Mouse (Mus musculus) layer of hippocampus, adult 8-10 months (tissue): ENCODE results near the gene Cfap20. TPM values are rescaled to one million over a fixed set of nuclear protein-coding genes. Genes with fewer than 3 reads are reported as not detected.

Experiments
- DNase-seq, 2 experiments: peaks; one replicate each; pipeline ENCODE4 v3.0.0; 2022; ENCODE audit warnings: low spot score in 2 of 2
- total RNA-seq, 4 experiments: library from RNA; stranded (reverse); gene quantifications; 2 replicates each; pipeline ENCODE4 v1.2.4; 2022

Gene Cfap20
- total RNA-seq = 10 to 100 TPM; 48.2 to 65.2 (median 54.6) TPM

DNA sequence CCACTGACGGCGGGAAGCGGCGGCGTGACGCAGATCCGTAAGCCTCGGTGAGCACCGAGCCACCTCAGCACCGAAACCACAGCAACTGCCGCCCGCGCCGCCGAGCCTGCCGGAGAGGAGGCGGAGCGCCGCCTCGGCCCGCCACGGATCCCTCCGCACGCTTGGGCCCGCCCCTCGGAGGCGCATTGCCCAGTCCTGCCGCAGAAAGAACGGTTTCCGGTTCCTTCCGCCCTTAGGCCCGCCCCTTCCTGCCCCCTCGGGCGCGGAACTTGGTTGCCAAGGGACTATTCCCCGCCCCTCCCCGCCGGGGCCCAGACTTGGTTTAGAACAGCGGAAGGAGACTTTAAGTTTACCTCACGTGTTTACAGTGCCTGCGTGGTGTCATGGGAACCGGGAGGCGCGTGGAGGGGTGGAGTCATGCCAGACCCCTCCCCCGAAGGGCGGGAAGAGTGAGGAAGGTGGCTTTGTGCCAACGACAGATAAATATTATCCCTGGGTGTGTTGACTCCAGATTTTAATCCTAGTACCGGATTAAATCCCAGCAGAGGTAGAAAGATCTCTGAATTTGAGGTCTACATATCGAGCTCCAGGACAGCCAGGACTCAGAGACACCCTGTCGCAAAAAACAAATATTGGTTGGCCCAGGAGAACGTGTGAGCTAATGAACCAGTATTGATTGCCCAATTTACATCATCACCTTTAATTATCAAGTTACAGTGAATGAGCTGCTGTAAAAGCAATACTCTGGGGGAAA is at the start of gene Cfap20:
Gene Cfap20, minus strand, starts transcription at position 184 of the 754 bp plus-strand sequence.
- DNase-seq = peak; percentile 98 to 99

DNA sequence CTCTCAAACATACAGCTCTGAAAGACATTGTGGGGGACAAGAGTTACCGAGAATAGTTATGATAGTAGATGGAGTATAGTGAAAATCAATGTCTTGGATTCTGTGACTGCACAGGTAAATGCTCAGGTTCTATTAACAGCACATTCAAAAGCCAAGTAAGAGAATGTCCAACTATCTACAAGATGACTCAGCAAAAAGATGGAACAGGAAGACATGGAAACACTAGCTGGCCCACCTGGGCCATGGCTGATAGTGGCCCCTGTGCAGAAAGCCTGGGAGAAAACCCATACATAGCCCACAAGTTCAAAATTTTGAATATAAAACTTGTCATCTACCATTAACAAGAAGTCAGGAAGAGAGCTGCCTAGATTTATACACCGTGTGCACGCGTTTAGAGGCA is 35.3 kb upstream of the Cfap20 start:
- DNase-seq = no peak

DNA sequence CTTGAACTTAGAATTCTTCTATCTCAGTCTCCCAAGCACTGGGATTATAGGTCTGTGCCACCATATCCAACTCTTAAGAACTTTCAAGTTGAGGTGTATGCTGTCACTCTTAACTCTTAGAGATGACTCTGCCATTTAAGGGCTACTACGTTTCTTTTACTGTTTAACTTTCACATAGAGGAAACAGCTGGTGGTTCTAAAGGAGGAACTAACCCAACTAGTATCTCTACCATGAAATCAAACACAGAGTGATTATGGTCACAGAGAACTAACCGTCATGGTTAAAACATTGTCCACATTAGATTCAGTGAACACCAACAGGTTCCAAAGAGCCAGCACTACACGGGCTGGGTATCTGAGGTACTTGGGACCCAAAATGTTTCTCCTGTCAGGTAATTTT is 34.3 kb upstream of the Cfap20 start:
- DNase-seq = no peak

DNA sequence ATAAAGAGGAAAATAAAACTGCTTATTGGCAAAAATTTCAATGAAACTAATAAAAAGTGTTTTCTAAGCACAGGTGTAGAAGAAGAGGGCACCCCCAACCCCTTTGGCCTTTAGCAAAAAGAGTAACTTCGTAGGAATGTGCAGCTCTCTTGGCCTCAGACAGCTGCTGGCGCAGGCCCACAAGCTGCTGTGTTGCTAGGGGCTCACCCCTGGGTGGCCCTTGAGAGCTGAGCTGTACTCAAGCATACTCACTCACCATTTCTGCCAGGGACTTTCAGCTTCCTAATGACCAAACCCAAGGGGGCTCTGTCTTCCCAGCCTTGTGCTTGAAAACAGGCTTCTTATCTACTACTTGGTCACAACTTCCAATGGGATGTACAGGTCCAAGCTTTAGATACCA is 31.9 kb upstream of the Cfap20 start:
- no peak for DNase-seq

DNA sequence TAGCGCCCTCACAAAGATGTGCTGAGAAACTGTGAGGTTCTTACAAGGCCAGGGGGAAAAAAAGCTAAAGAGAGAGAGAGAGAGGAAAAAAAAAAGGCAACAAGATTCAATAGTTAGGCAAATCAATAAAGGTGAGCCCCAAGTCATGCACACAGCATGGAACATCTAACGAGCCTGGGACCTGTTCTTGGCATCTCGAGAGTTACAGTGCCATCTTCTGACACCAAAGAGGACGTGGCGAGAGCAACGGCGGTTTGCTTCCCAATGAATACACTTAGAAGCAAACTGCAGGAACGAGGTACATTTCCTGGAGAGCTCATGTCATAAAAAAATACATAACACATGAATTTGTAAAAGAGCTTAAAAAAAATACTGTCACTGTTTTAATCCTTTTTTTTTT is 17.8 kb upstream of the Cfap20 start:
- no peak for DNase-seq

DNA sequence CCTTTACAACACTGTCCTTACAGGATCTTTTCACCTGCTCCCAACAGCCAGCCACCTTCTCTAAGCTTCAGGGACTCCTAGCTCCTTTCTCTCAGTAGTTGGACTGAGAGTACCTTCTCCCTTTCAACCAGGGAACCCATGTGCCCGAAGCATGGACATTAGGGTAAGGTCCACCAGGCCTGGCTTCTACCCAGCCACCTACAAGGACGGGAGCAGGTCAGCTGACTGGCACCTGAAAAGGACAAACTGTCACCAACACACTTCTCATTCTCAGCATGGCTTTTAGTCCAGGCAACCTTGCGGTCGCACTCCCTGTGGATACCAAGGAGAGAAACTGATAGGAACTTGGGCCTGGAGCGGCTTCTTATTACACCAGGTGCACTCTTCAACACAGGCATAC is 15.6 kb upstream of the Cfap20 start:
- DNase-seq = no peak

DNA sequence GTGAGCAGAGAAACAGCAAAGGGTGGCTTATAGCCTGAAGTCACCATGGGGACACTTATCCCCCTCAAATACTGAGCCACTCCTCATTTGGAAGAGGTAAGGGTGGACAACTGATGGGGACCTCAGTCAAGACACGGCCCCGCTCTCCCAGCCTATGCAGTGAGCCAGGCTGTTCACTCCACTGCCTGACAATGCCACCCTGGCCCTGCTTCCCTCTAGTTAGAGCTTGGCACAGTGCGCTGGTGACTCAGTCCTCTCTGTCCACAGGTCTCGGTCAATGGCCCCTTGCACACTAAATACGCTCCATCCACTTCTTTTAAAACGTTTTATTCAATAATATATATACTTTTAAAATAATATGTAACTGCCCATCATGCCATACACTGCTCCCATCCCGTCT is 13.0 kb upstream of the Cfap20 start:
- no peak for DNase-seq

DNA sequence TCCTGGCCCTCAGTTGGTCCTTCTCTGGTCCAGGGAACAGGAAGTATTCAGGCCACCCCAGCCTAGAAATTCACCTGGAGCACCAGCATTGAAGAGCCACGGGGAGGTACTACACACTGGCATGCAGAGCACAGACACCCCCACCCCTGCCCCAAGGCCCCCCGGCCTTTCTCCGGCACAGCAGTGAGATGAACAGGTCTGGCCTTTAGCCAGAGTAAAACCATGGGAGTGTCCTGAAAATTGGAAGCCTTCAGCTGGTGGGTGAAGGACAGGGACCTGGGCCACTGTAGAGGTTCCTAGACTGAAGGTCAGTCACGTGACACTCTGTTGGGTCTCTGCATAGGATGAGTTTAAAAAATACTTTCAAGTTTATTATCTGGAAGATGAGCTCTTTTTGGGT is 10.4 kb upstream of the Cfap20 start:
- no peak for DNase-seq

DNA sequence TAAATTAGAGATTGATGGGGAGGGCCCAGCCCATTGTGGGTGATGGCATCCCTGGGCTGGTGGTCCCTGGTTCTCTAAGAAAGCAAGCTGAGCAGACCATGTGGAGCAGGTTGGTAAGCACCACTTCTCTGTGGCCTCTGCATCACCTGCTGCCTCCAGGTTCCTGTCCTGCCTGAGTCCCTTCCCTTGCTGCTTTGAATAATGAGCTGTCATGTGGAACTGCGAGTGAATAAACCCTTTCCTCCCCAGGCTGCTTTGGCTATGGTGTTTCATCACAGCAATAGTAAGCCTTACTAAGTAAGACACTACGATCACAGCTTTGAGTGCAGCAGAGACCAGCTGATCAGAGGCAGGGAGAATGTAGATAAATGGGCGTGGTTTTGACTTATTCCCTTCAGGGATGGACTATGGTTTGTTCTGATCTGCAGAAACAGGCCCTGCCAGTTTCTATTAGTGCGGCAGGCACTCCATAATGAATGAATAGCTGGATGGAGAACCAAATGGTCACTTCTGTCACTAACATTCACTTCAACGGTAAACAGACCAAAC is 6.9 kb upstream of the Cfap20 start:
- no peak for DNase-seq

DNA sequence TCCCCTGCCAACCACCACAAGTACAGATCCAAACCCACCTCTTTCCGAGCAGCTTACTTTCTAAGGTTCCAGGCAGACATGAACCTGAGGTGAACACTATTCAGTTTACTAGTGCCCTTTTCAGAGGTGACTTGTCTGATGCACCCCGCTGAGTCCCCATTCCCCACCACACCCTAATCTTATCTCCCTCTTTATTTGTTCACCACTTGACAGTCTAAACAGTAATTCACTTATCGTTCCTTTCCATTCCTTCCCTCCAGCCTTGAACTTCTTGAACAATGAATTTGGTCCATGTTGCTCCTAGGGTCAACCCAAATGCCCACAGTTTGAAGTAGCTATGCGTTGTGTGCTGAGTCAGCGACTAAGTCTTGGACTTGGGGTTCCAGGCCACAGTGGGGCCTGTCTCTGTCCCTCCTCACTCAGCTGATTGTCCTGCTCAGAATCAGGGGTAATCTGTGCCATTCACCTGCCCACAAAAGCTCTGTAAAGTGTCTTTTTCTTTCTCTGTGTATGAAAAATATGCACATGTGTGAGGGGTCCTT is 5.6 kb upstream of the Cfap20 start:
- no peak for DNase-seq

DNA sequence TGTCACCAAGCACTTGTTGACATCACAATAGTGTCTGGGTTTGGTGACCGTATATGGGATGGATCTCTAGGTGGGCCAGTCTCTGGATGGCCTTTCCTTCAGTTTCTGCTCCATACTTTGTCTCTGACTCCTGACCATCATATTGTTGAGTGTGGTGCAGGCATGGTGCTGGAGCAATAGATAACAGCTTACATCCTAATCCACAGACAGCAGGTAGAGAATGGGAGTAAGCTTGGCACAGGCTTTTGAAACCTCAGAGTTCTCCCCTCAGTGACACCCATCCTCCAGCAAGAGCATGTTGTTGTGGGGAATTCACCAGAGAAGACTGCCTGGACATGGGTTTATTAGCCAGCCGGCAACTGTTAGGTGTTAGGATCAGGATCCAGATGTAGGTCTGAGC is 4.8 kb upstream of the Cfap20 start:
- no peak for DNase-seq

DNA sequence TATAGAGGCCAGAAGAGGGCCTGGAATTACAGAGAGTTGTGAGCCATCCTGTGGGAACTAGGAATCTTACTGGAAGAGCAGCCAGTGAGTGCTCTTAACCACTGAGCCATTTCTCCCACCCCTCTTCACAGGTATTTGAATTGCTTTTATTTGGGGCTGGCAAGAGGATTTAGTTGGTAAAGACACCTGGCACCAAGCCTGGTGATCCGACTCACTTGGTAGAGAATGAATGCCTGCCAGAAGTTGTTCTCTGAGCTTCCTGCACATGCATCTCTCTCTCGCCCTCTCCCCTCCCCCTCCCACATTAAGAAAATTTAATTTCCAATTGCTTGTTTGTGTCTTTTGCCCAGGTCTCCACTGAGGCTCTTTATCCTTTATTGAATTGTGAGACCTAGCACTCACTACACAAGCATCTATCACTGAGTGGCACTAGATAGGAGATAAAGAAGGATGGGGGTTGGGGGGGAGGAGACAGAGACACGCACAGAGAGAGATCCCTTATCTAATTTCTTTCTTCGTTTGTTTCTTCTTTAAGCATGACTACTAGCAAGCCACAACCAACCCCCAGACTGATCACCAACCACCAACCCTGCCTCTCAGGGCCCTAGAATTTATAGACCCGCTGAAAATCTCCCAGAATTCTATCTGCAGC is 2.8 kb upstream of the Cfap20 start:
- DNase-seq = no peak

DNA sequence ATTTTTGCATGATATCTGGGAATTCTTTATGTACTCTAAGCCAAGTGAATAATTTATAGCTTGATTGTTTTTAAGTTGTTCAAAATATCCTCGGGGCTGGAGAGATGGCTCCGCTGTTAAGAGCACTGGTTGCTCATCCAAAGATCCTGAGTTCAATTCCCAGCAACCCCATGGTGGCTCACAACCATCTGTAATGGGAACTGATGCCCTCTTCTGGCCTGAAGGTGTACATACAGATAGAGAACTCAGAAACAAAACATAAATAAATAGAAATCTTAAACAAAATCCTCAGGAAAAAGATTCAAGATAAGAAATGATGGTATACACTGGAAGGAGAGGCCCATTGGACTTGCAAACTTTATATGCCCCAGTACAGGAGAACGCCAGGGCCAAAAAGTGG is 1.3 kb upstream of the Cfap20 start:
- no peak for DNase-seq

DNA sequence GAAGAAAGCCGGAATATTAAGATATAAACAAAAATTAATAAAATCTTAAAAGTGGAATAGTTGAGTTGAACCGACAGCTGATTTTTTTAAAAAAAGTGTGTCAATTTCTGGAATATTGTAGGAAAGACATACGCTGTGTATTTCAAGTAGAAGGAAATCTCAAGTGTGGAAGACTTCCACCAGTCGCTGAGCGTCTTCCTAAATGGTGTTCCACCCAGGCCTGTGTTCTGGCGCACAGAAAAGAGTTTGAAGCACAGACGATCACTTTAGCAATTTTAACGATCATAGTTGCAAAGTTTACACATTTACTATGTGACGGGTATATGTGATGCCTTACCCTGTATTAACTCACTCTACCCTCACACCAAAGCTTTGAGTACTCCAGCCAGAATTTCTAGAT is 802 bp upstream of the Cfap20 start:
- no peak for DNase-seq

DNA sequence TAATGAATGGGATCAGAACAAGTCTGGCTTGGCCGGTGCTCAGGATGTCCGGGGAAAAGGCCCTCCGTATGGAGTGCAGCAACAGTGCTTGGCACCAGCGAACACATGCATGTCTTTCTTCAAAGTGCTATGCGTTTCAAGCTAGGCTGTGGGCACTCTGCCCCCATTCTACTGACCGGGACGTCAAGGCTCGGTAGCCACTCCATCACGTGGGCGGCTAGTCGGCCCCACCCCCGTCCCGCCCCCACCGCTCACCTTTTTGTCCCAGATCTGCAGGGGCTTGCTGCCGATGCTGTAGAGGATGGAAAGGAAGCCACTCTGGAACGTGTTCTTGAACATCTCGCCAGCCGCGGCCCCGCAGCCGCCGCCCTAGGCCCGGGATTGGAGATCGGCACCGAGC is 436 bp downstream of the Cfap20 start:
- DNase-seq = peak in 1 of 2 experiments; percentile 37

DNA sequence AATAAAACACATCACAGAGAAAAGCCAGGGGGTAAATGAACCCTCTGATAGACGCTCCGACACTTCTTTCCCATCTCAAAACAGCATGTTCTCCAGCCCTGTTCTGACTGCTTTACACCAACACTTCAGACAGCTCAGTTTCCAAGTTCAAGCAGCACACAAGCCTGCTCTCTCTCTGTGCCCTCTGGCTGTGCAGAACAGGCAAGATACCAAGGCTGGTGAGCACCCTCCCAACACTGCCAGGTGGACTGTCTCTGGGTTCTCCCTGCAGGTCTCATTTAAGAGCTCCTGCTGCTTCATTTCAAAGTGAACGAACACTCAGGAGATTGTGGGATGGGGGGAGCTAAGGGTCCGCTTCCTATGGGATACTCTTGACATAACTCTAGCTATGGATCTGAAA is 1.5 kb downstream of the Cfap20 start:
- no peak for DNase-seq

DNA sequence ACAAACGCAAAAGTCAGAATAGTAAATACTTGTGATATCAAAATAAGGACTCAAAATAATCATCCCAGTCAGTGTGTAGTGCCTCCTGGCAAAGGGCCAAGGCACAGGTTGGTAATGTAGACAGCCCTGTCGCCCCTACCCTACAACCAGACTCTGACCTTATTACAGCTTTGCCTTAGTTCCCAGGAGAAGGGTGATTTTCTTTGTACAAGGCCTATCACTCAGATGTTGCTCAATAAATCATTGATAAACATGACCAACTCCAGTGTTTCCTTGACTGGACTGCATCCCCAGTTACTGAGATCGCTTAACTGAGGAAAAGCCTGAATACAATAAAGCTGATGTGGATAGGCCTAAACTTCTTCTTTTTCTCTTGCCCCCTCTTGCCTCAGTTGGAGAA is 2.2 kb downstream of the Cfap20 start:
- no peak for DNase-seq

DNA sequence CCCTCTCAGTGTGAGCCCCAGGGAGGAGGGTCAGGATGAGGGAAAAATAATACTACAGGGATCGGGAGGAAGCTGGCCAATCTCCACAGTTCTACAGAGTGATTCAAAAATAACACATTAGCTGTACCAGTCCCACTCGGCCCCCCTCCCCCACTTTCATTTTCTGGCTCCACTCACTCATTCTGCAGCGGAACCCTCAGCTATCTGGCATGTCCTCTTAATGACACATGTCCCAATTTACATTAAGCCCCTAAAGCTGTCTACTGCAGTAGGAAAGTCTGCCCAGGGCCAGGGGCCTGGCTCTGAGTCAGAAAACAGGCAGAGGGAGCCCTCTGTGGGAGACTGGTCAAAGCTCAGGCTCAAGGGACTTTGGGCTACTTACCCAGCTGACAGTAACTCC is 4.7 kb downstream of the Cfap20 start:
- DNase-seq = peak; percentile 63 to 67

DNA sequence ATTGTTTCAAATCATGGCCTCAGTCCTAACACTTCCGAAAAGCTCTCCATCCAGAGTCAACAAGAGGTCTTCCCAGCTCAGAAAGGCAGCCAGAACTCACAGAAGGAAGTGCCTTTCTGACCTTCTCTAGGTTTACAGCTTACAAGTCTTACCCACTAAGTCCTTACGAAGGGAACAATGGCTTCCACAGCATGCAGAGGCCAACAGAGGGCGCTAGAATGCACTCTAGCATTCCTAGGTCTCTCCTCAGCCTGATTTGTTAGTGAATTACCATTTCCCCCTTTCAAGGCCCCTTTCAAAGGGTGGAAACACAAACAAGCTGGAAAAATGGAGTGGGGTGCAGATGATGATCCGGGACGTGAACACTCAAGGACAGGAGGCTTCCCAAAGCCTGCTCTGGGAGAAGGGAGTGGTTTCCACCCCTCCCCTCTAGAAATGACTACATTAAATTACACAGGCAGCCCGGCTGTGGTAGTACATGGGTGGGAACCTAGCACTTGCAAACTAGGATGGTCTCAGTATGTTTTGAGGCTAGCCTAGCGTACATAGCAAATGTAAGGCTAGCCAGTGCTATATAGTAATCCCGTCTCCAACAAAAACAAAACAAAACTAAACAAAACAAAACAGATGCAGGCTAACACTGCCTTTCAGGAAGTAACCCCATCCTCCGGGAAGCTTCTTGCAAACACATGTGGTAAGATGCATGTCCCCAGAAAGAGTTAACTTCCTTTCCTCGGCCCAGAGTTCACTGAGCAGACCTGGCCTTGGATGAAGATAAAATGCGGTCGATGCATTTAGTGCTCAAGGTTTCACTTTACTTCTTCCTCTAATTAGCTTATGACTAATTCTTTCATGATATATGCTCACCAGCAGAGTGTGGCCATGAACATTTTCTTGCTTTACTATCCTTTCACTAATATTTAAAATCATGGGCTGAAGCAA is 6.8 kb downstream of the Cfap20 start:
- DNase-seq = peak; percentile 49 to 58

DNA sequence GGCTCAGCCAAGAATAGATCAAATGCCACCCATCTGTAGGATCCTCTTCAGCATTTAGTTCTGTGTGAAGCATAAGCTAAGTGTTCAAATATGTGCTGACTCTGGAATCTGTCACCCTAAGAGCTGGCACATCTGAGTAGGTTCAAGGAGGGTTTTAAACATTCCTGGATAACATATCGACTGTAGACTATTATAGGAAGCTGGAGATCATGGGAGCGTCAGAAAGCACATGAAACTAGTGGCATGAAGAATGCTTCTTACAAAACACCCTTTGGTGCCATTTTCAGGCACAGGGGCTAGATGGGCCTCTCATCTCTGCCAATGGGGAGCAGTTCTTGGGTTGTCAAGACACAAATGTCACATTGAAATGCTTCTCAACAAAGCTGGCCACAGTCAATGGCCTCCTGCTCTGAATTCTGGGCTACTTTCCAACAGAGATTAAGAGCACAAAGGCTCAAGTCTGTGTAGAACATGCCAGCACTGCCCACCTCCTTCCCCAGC is 7.8 kb downstream of the Cfap20 start:
- DNase-seq = no peak

DNA sequence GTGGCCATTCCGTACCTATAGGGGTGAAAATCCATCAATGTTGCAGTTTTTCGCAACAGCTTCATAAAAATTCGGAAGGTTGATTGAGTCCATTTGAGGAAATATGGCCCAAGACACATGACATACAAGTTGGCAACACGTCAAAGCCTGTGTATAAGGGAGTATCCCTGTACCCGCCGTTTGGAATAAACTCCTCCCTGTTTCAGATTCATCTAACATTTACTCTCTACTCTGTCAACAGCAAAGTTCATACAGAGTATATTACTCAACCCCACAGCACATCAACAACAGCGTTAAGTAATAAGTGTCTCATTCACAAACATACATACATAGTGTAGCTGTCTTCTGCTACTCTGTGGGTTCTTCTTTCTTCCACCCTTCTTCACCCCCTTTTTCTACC is 10.0 kb downstream of the Cfap20 start:
- DNase-seq = no peak
